11 mouse cellular contexts compared by ENCODE assay signal in genomic region chr2:75633784-75634183, GRCm38 (mm10). TPM values are rescaled to one million over a fixed set of nuclear protein-coding genes. Genes with fewer than 3 reads are reported as not detected.
DNase-seq lines count a peak whose midpoint lies in the region; ATAC-seq and TF ChIP-seq lines count a peak whose summit lies in the region.
"Had no signal": no experiment of that assay in that cellular context is flagged by ENCODE, and none has a peak within 500 bp of the region (broad histone marks: within the 10 kb centered on the region; RNA-seq: fewer than 3 reads in every experiment).

No protein-coding gene starts in this region.

- H3K9me3 ChIP-seq in liver, embryonic 11.5 days (ENCODE audit: control insufficient read depth, low read length), result no peaks in the 10 kb centered on the region
- no peaks in the 10 kb centered on the region for H3K9me3 ChIP-seq in limb, embryonic 14.5 days (ENCODE audit: control insufficient read depth, low read length)
- H3K9me3 ChIP-seq in stomach, embryonic 15.5 days, result no peaks in the 10 kb centered on the region
- H3K9me3 ChIP-seq in midbrain, embryonic 10.5 days (replicated peaks), result no peaks in the 10 kb centered on the region

- no peaks in the 10 kb centered on the region for H3K27me3 ChIP-seq in liver, embryonic 11.5 days (replicated peaks; ENCODE audit: control insufficient read depth, insufficient read depth, low read length)
- no peaks in the 10 kb centered on the region for H3K27me3 ChIP-seq in limb, embryonic 14.5 days (ENCODE audit: control insufficient read depth, insufficient read depth, low read length)
- H3K27me3 ChIP-seq in stomach, embryonic 15.5 days (replicated peaks), result no peaks in the 10 kb centered on the region
- no peaks in the 10 kb centered on the region for H3K27me3 ChIP-seq in midbrain, embryonic 10.5 days (ENCODE audit: low read depth, poor library complexity, severe bottlenecking)

- no peaks in the 10 kb centered on the region for H3K4me1 ChIP-seq in liver, embryonic 11.5 days (replicated peaks; ENCODE audit: control insufficient read depth, insufficient read depth, low read length)
- peaks cover 13% of the 10 kb centered on the region for H3K4me1 ChIP-seq in limb, embryonic 14.5 days (ENCODE audit: control insufficient read depth, insufficient read depth, low read length)
- peaks cover 6% of the 10 kb centered on the region for H3K4me1 ChIP-seq in stomach, embryonic 15.5 days
- H3K4me1 ChIP-seq in midbrain, embryonic 10.5 days, result 0 out of 2 replicates have a peak, but pooled peaks cover 5% of the 10 kb centered on the region

- 75% methylated on average over 5 of the region's 5 CpGs for WGBS in liver, embryonic 11.5 days
- WGBS in limb, embryonic 14.5 days, result 50% methylated on average over 5 of the region's 5 CpGs
- WGBS in stomach, embryonic 15.5 days, result 49% methylated on average over 5 of the region's 5 CpGs
- 71% methylated on average over 5 of the region's 5 CpGs for WGBS in midbrain, embryonic 10.5 days

- no peak for DNase-seq in liver, embryonic 11.5 days (ENCODE audit: low spot score)
- no peak for DNase-seq in liver
- DNase-seq in kidney, adult 11 months, result peak; percentile 64
- DNase-seq in limb, embryonic 14.5 days (ENCODE audit: low spot score), result no peak
- DNase-seq in midbrain, embryonic 10.5 days (ENCODE audit: low spot score), result no peak
- DNase-seq in ovary, adult 18-20 months (ENCODE audit: low spot score), result no peak
- DNase-seq in layer of hippocampus, postnatal 25 days (ENCODE audit: extremely low spot score in 1 of 2, low spot score in 1 of 2), result no peak
- DNase-seq: gastrocnemius, postnatal 25 days; midbrain, embryonic 14.5 days had no signal

- H3K27ac ChIP-seq in liver, embryonic 11.5 days (ENCODE audit: low read depth, low read length), result no peak overlapping the region
- H3K27ac ChIP-seq in limb, embryonic 14.5 days (replicated peaks; ENCODE audit: low read depth, low read length), result no peak overlapping the region
- H3K27ac ChIP-seq in stomach, embryonic 15.5 days, result no peak overlapping the region
- H3K27ac ChIP-seq in midbrain, embryonic 10.5 days (replicated peaks), result no peak overlapping the region

- H3K36me3 ChIP-seq in liver, embryonic 11.5 days (ENCODE audit: control insufficient read depth, insufficient read depth, low read length), result no peaks in the 10 kb centered on the region
- H3K36me3 ChIP-seq in limb, embryonic 14.5 days (ENCODE audit: control insufficient read depth, insufficient read depth, low read length), result no peaks in the 10 kb centered on the region
- no peaks in the 10 kb centered on the region for H3K36me3 ChIP-seq in stomach, embryonic 15.5 days
- no peaks in the 10 kb centered on the region for H3K36me3 ChIP-seq in midbrain, embryonic 10.5 days

- H3K4me2 ChIP-seq in liver, embryonic 11.5 days, result no peak overlapping the region
- no peak overlapping the region for H3K4me2 ChIP-seq in limb, embryonic 14.5 days (replicated peaks; ENCODE audit: low read depth, low read length, severe bottlenecking)
- 0 out of 2 replicates have a peak overlapping the region, but pooled peaks have one; percentile 3 for H3K4me2 ChIP-seq in stomach, embryonic 15.5 days

- no peak for TF ChIP-seq POLR2A in limb, embryonic 14.5 days (IDR thresholded peaks at IDR 0.05; ENCODE audit: borderline replicate concordance, extremely low read depth, insufficient read depth, insufficient read length)

- ATAC-seq in liver, embryonic 11.5 days (replicated peaks; ENCODE audit: low FRiP score), result 0 out of 2 replicates have a peak, but pooled peaks have one; percentile 26
- ATAC-seq in limb, embryonic 14.5 days (ENCODE audit: low FRiP score, low read depth), result peak; percentile 70; the same call in 1 of the 2 replicates
- peak; percentile 45; the same call in 1 of the 2 replicates for ATAC-seq in stomach, embryonic 15.5 days (ENCODE audit: insufficient read depth, low FRiP score, low read depth)
- ATAC-seq: CD4-positive, CD25-positive, alpha-beta regulatory T cell, adult 4 months had no signal

- H3K9ac ChIP-seq in liver, embryonic 11.5 days (ENCODE audit: low read depth, low read length), result no peak overlapping the region
- no peak overlapping the region for H3K9ac ChIP-seq in limb, embryonic 14.5 days (ENCODE audit: low read depth, low read length, severe bottlenecking)
- H3K9ac ChIP-seq in stomach, embryonic 15.5 days, result no peak overlapping the region

- H3K4me3 ChIP-seq in liver, embryonic 11.5 days (ENCODE audit: low read depth, low read length), result no peak overlapping the region
- no peak overlapping the region for H3K4me3 ChIP-seq in limb, embryonic 14.5 days (replicated peaks; ENCODE audit: low read length)
- no peak overlapping the region for H3K4me3 ChIP-seq in stomach, embryonic 15.5 days (replicated peaks)
- H3K4me3 ChIP-seq in midbrain, embryonic 10.5 days, result no peak overlapping the region

RNA-seq across cellular contexts. Expression of gene Hnrnpa3, which starts 25.3 kb away (rescaled TPM):
- 222 and 234 TPM in 2 replicates for polyA plus RNA-seq in liver, embryonic 11.5 days (2014; fragmentation: Nextera tagmentation; extraction: Ambion mirVana)
- polyA plus RNA-seq in limb, embryonic 14.5 days (2012; rRNA removed), result 352 and 733 TPM in 2 replicates
- 231 and 233 TPM in 2 replicates for polyA plus RNA-seq in limb, embryonic 14.5 days (2014; fragmentation: Nextera tagmentation; extraction: Ambion mirVana)
- polyA plus RNA-seq in stomach, embryonic 15.5 days (2015; fragmentation: Nextera tagmentation; extraction: Ambion mirVana), result 241 and 344 TPM in 2 replicates
- 337 and 348 TPM in 2 replicates for polyA plus RNA-seq in midbrain, embryonic 10.5 days (2016; fragmentation: Nextera tagmentation; extraction: Ambion mirVana)
- total RNA-seq in layer of hippocampus, postnatal 25 days (2021), result 100 to 1,000 TPM; 273 to 314 TPM
